Mouse (Mus musculus) left cerebral cortex, adult 8-10 months (tissue): ENCODE measurements around the gene Nmrk2. TPM values are rescaled to one million over a fixed set of nuclear protein-coding genes. Genes with fewer than 3 reads are reported as not detected.
"Not testable (repeated sequence)": the region's sequence is repeated elsewhere in the genome, so short reads cannot be mapped to it uniquely, and the experiment has no call there.

ENCODE experiments used
- DNase-seq, 2 experiments: peaks; one replicate each; pipeline ENCODE4 v3.0.0; 2022; ENCODE audit warnings: low spot score in 2 of 2
- total RNA-seq, 4 experiments: library from RNA; stranded (reverse); gene quantifications; 2 replicates each; pipeline ENCODE4 v1.2.4; 2022

Gene Nmrk2
- total RNA-seq, result under 1 TPM in 1 of 4 experiments, not detected in 3; 0.18 TPM

DNA sequence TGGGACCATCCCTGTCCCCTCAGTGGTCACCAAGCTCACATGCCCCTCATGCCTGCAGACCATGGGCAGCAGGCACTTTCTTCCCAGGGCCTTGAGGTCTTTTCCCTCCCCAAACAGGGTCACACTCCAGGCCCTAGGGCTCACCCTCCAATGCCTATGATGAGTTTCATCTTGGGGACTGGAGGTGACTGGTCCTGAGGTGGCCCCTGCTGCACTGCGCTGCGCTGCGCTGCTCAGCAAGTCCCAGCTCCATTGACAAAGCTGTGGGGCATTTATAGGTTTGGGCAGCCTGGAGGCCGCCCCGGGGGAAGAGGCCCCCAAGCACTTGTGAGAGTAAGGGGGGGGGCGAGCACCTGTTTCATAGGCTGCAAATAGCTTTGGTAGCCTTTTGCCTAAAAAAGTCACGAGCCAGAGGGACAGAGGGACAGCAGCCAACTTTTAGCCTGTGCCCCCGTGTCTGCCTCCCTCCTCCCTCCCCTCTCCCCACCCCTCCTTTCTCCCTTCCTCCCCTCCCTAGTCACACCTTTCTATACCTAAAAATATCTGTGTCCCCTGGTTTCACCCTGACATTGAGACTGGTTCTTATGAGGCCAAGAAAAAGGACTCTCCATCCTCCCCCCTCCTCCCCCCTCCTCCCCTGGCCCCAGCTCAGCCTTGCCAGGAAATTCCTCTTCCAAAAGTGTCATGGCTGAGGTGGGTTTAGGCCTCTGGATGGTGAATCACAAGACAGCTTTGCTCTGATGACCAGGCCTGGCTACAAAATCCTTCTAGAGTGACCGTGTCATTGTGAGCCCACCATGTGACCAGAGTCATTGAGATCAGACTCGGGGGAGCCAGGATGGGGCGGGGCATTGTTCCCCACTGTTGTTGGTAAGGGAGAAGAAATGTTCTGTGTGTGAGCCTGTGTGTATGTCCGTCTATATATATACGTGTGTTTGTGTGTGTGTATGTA lies at the start of gene Nmrk2:
Gene Nmrk2 (minus strand): TSS at position 245 of the 952 bp plus-strand sequence.
- DNase-seq, result no peak

DNA sequence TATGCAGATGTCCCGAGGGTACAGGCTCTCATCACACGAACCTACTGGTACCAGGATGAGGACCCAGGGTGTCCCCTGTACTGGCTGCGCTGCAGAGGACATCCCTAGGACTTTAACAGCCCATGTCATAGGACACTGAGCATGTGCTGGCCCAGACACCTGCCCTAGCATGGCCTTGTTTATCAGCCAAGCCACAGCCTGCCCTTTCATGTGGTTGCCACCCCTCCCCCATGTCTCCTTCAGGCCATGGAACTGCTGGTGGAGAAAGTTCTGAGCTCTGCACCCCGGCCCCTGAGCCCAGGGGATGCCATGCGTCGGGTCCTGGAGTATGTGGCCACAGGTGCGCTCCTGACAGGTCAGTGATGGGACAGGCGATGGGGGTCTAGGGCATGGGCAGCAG lies 47.6 kb upstream of the Nmrk2 start:
- no peak for DNase-seq

DNA sequence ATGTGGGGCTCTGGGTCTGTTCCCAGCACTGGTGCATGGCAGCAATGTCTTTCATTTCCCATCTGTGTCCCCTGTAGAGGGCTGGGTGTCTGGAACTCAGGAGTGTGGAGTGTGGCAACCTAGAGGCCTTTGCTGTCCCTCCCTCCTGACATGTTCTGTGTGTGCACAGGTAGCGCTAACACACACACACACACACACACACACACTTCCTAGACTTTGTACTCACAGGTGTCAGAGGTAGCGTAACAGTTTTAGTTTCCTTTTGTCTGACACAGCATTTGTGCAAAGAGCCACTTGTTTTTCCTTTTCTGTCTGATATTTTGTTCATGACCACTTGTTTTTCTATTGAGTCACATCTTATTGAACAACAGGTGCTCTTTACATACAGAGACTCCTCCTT lies 46.0 kb upstream of the Nmrk2 start:
- no peak for DNase-seq

DNA sequence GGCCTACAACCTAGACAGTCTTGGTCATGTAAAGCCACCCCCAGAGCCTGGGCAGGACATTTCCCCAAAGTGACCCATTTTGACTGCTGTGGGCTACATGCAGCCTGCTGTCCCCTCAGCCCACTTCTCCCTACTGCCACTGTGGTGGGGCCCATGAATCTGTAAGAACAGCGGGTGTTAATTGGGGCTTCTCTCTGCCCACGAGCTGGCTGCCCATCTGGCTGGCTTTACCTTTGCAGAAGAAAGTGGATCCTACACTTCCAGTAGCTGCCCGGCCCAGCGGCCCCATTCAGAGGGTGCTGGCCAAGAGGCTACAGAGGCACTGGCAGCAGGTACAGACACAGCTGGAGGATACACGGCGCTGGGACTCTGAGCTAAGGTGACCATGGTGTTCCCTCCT lies 43.3 kb upstream of the Nmrk2 start:
- no peak for DNase-seq

DNA sequence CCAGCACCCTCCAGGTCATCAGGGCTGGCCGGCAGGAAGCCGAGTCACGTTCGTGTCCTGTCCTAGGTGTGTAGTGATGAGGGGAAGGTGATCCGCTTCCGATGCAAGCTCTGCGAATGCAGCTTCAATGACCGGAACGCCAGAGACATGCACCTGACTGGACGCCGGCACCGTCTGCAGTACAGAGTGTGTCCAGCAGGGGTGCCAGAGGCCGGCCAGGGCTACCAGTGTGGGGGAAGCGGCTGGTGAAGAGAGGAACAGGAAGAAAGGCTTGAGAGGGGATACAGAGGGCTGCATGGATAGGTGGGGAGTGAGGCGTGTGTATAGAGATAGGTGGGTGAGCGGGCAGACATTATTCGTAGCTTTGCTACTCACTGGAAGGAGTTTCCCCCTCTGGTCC lies 42.7 kb upstream of the Nmrk2 start:
- no peak for DNase-seq

DNA sequence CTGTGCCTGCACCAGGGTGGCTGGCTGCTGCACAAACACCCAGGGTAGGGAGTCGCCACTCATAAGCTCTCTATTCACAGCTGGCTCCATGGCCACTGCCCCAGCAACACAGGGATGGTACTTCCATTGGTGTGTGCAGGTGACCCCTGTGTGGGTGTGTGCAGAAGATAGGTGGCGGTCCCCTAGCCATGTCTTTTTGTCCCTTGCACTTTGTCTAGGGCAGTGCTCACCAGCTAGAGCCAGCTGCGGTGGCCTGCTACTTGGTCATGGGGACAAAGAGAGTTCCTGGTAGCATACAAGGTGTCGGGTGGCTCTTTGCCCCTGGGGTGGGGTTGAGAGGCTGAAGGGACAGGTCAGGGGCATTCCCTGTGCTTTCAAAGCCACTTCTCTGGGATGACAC lies 42.3 kb upstream of the Nmrk2 start:
- DNase-seq, result no peak

GRCm38 (mm10) chr10:81242021-81242420 lies 40.2 kb upstream of the Nmrk2 start:
- no peak for DNase-seq

DNA sequence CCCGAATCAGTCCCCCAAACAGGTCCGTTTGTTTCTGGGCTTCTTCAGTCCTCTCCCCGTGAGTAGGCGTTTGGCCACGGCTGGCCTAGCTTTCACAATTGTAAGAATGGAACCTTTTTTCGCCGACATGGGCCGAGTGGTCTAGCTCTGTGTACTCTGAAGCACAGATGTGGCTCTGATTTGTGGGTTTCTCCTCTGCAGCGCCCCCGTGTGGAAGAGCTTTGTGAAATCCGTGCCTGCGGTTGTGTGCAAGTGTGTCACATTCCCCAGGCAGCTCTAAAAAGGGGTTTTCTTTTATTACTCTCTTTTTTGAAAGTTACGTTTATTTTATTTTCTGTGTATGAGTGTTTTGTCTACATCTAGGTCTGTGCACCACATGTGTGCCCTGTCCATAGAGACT lies 39.0 kb upstream of the Nmrk2 start:
- DNase-seq, result no peak

DNA sequence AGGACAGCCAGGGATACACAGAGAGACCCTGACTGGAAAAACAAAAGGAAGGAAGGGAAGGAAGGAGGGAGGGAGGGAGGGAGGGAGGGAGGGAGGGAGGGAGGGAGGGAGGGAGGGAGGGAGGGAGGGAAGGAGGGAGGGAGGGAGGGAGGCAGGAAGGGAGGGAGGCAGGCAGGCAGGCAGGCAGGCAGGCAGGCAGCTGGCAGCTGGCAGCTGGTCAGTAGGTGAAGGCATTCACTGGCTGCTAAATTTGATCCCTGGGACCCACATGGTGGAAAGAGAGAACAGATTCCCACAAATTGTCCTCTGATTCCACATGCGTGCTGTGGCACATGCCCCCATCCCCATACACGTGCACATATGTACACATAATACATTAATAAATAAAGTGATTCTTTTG lies 36.8 kb upstream of the Nmrk2 start:
- no peak for DNase-seq

DNA sequence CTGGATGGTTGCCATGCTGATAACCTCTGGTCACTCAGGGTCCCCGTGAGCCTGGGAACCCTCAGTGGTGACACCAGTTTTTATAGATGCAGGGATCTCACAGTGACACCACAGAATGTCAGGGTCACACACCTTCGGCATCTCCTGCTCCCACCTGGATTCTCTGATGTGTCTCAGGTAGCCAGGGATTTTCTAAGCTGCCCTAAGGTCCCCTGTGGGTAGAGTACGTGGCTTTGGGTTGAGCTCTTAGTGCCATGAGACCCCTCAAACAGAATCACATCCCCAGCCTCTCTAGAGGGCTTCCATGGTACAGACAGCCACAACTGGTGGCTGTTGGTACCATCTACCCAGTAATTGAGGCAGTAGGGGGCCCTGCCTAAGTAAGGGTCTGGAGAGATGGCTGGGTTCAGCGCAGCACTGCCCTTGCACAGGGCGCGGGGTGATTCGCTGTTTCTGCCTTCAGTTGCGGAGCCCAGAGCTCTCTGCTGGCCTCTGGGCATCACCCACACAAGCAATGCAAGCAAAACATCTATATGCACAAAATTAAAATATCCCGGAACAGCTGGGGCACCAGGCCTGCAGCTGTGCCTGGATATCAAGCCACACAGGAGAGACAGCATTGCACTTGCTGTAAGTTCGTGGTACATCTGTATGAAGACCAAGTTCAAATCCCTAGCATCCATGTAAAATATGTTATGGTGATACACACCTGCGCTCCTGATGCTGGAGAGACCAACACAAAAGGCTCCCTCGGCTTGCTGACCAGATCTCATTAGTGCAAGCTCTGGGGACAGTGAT lies 34.8 kb upstream of the Nmrk2 start:
- no peak for DNase-seq

DNA sequence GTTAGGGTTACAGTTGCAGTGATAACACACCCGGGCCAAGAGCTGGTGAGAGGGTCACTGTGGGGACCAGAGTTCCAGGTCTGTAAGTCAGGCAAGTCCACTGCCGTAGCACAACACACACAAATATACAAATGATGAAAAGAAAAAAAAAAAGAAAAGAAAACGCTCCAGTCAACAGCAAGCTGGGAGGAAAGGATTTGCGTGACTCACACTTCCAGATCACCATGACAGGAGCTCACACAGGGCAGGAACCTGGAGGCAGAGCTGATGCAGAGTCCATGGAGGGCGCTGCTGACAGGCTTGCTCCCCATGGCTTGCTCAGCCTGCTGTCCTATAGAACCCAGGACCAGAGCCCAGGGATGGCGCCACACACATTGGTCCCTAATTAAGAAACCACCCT lies 32.4 kb upstream of the Nmrk2 start:
- no peak for DNase-seq

DNA sequence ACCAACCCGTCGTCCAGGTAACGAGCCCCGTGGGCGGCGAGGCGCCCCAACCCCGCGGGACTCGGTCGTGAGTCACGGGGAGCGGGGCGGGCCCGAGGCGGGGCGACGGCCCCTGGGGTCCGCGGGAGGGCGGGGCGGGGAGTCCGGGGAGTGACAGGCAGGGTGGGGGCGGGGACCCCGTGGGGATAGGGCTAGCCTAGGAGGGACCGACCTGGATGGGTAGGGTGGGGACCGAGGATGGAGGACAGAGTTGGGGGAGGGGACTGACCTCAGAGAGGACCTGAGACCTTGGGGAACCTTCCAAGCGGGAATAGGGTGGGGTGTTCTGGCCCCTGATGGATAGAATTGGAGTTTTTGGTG lies 31.4 kb upstream of the Nmrk2 start:
- no peak for DNase-seq

DNA sequence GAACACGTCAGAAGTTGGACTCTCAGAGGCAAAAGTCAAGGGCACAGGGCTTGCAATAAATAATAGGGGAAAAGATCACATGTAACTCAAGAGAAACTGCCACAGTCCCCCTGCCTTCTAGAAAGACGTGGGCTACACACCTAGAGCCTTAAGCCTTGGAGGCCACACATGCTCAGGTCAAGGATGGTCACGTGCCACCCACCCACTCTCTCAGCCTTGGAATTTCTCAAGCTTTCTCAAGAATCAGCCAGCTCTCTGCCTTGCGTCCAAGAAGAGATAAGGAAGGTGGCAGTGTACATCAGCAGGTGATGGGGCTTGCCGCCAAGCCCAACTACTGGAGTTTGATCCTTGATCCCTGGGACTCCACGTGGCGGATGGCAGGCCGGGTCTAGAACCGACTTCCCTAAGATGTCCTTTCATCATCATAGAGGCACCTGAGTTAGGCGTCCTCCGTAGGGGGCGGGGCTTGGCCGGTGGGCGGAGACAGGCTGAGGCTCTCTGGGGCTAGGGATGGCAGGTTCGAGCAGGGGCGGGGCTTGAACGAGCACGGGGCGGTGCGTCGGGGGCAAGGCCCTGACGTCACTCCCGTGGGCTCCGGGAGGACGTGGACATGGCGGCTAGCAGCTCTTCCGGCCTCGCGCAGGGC lies 30.9 kb upstream of the Nmrk2 start, which contains the start of gene Zfr2:
Gene Zfr2 (plus strand): TSS at position 576 of the 646 bp plus-strand sequence.
- DNase-seq, result peak; percentile 88 to 95

DNA sequence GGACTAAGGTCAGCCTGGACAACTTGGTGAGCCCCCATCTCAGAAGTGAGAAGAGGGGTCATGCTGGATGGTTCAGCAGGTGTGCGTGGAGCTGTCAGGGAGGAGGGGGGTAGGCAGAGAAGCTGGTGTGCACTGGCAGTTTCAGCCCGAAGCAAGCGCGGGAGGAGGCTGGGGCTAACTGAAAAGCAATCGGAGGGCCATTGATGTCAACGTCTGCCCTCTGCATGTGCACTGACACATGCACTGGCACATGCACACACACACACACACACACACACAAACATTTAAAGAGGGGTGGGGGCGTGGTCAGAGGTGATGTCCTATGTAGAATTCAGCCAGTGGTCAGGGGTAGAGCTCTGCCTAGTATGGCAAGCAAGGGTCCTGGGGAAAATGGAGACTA lies 29.6 kb upstream of the Nmrk2 start:
- DNase-seq, result peak in 1 of 2 experiments; percentile 8

DNA sequence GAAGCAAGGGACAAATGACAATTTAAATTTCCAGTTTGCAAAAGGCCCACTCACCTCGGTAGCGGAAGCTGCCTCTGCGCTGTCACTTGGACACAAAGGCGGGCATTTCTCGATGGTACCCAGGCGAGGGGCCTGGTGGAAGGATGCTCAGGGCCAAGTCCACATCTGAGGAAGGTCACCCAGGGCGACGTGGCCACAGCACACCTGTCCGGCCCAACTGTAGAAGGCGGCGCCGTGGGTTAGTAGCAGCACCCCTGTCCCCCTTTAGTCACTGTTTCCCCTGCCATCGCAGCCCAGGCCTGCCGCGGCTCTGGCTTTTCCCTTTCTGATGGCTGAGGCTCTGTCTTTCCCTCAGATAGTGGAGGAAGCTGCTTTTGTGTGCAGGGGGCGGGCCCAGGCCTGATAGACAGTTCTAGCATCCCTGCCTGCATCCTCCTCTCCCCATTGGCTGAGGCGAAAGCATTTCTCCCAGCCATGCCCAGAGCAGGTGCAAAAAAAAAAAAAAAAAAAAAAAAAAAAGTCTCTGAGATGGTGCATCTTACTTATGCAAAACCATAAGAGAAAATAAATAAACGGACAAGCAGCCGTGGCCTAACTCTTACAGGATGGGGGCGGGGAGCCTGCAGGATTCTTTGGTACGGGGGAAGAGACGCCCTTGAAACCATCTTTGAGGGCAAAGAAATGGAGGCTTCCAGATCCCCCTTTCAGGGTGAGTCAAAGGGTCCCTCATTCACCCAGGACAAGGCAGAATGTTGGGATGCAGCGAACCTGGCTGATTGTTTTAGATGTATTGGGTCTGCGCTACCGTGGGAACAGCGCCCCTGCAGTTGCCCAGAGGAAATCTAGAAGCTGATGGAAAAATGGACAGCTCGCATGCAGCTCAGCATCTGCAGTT lies 28.8 kb upstream of the Nmrk2 start, which contains the start of gene Atcay:
Gene Atcay (minus strand): TSS at position 396 of the 895 bp plus-strand sequence.
- DNase-seq, result peak; percentile 72 to 87

- DNase-seq, result peak in 1 of 2 experiments; percentile 57
These were observed 28.0 kb upstream of the Nmrk2 start for GRCm38 (mm10) chr10:81229735-81230437.

DNA sequence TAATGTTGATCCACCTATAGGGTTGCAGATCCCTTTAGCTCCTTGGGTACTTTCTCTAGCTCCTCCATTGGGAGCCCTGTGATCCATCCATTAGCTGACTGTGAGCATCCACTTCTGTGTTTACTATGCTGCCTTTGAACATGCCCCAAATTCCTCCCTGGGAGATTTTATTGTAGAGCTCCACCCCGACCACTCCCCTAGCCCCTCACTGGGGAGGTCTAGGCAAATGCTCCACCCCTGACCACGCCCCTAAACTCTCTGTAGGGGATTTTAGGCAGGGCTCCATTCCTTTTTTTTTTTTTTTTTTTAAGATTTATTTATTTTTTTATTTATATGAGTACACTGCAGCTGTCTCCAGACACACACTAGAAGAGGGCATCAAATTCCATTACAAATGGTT lies 21.9 kb upstream of the Nmrk2 start:
- DNase-seq, result not testable (repeated sequence)

GRCm38 (mm10) chr10:81221402-81222015 lies 19.7 kb upstream of the Nmrk2 start:
- DNase-seq, result no peak

GRCm38 (mm10) chr10:81217964-81218363 lies 16.1 kb upstream of the Nmrk2 start:
- DNase-seq, result peak in 1 of 2 experiments; percentile 46

- not testable (repeated sequence) for DNase-seq
These were observed 15.4 kb upstream of the Nmrk2 start for GRCm38 (mm10) chr10:81217267-81217666.
